Mouse (Mus musculus): ENCODE measurements around the gene Nxpe5.

The Nxpe5 gene

DNA sequence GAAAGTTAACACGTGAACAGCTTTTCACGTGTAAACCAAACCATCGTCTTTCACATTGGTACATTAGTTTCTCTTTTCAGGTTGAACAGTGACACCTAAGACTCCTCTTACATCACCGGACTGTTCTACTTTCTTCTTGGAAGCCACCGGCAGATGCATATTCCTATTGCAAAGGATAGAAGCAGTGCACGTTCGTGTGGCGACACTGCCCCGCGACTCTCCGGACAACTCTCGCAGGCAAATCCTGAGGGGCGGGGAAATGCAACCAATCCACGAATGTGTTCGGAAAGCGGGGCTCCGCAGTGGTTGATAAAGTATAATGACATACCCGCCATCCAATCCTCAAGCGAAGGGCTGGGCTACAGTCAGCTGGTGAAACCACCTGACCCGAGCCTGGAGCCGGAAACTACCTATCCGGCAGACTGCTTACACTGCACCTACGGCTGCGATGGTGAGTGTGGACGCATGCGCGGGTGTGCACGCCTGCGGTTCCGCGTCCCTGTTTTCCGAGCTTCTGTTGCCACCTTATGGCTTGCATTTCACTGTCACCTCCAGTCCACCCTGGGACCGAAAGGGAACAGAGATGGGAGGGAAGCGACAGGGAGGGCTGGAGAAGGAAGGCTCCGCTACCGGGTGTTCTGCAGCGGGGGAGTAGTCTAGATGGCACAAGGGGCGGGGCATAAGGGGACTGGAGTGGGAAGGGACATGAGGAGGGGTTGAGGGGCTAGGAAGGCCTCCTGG is 29.8 kb downstream of the Nxpe5 start, which contains the start of gene Lamtor4:
Lamtor4 (plus strand) TSS at position 130 of the 741 bp plus-strand sequence.
- peak; percentile 94 for DNase-seq

DNA sequence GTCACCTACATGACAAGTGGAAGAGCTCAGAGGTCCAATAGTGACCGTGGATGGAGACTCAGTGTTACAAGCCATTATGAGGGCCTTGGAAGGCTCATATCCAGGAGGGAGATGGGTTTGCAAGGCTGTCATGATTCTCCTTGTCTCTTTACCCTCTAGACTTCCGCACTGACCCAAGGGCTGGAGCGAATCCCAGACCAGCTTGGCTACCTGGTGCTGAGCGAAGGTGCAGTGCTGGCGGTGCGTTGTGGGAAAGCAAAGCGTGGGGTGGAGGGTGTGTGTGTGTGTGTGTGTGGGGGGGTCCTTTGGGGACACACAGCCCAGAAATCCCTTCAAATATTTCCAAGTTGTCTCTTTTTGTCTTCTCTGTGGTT is 30.4 kb downstream of the Nxpe5 start:
- no peak for DNase-seq

DNA sequence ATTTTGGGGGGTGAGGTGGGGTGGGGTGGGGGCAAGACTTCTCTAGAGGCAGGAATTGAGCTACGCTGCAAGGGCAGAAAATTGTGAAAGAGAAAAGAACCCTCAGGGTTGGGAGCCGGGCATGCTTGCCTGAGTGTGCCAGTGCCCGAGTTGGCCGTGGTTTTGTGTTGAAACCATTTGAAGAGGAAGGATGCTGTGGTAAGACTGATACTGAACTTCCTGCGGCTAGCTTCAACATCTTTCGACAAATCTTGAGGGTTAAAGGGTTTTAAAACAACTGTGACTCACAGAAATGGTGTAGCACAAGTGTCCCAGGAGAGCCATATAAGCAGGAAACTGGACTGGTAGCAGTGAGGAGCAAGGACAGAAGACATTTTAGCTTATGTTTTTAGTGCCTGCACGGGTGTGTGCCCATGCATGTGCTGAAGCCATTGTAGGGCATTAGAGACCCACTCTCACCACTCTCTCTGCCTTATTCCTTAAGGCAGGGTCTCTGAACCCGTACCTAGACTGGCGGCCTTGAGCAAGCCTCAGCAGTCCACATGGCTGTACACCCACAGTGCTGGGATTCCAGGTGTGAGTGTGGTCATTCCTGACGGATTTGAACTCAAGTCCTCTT is 31.4 kb downstream of the Nxpe5 start:
- DNase-seq = no peak

DNA sequence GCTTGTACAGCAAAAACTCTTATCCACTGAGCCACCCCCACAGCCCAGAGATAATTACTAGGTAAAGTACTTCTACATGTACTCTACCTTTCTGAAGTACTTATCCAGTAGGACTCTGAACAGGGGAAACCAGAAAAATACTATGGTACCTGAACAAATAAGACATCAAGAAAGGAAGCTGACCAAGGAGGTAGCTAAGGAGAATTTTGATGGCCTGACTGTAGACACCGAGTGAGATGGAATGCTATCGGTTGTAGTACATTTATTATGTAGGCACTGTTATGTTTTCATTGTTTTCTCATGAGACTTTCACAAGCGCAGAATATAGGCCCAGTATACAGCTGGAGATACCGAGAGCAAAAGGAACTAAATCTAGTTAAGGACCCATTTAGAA is 31.9 kb downstream of the Nxpe5 start:
- DNase-seq = no peak

DNA sequence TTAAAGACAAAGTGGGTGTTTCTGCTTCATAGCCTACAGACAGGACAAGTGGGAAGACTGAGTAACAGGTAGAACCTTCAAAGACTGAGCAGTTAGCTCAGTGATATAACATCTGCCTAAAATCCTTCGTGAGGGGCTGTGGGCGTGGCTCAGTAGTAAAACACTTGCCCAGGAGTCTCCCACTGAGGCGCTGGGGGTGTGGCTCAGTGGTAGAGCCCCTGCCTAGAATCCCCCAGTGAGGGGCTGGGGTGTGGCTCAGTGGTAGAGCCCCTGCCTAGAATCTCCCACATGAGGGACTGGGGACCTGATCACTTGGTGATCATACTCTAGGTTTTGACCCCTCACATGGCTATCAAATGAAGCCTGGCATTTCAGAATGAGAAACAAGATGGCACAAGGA is 32.4 kb downstream of the Nxpe5 start:
- no peak for DNase-seq

DNA sequence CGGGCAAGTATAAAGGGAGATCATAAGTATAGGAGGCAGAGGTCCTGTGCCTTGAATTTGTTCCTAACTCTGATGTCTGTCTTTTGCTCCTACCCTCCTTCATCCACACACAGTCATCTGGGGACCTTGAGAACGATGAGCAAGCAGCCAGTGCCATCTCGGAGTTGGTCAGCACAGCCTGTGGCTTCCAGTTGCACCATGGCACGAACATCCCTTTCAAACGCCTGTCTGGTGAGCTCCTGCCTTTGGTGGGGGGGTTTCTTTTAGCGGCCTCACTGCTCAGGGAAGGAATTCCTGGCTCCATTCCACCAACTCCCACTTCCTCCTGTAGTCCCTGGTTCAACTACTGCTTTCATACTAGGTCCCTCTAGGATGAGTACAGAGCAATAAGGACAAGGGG is 32.8 kb downstream of the Nxpe5 start:
- DNase-seq = no peak

DNA sequence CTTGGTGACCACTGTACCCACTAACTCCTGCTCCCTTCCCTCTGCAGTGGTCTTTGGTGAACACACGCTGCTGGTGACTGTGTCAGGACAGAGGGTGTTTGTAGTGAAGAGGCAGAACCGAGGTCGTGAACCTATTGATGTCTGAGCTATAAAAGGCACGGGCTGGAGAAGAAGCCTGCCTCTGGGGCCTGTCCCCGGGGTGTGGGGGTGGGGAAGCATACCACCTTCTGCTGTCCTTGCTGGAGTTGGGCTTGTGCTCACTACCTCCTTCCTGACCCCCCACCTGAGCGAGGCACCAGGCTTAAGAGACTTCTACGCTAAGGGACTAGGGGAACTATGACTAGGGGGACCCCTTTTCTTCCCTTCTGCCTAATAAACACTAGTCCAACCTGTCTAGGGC is 33.3 kb downstream of the Nxpe5 start:
- DNase-seq = no peak

DNA sequence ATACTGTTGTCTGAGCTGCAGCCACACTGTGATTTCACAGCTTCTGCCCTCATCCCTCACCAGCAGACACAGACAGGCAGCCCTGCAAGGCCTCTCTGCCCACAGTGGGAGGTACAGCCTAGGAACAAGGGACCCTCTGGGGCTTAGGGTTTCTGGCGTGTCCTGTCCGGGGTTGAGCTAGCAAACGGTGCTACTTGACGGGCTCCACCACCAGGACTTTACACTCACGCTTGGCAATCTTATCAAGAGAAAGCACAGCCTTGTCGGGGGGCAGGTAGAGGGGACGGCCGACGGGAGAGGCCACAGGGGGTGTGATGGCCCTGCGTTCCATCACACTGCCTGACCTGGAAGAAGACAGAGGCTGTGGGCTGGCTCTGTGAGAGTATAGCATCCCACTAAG is 34.4 kb downstream of the Nxpe5 start:
- peak; percentile 41 for DNase-seq

DNA sequence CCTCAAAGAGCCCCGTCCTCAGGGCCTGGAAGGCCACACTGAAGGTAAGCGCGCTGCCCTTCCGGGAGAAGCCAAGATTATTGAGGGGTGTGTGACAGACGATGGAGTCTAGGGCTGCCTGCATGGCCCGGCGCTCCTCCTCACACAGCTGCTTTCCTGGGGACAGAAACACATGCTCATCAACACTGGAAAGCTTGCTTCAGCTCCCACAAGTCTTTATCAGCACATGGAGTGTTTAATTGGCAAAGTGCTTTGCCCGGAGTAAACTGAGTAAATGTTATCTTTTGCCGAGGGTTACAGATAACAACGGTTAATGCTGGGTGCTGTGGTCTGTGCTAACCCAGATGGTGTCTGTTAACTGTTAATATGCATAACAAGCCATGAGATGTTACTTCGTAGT is 35.1 kb downstream of the Nxpe5 start:
- no peak for DNase-seq

DNA sequence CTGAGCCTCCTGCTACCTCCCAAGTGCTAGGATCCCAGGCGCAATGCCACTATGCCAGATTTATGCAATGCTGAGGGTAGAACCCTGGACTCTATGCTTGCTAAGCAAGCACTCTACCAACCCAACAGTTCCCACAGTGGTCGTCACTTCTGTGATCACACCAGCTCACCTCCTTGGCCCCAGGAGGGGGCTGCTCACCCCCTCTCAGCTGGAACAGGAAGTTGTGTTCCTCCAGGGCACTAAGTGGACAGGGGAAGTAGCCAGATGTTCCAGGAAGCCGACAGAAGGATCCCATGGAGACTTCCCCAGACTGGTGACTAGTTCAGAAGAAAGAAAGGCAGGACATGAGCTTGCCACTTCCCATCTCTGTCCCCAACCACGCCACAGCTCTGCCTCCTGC is 36.3 kb downstream of the Nxpe5 start:
- no peak for DNase-seq

DNA sequence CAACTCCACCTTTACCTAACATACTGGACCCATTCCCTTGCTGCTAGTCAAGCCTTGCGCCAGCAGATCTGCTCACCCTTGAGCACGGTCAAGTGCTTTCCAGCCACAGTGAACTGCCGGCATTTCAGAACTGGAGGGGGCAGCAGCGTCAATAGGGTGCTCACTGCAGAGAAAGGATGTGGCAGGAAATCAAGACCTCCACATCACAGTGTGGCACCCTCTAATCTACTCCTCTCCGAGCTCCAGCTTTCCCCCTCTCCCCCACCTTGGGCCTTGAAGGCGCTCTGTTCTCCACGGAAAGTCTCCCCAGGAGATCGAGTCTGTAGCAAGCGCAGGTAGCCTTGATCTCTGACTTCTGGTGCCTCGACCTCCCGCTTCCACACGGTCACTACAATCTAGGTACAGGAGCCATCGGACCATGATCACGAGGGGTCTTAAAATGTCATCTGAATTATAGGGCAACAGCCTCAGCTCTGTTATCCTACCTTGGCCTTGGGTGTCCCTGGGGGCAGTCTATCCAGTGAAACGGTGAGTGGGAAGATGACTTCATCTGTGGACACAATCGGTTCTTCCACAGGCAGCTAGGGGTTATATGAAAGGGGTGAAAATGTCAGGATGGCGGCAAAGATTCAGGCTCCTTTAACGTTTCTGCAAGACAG is 37.0 kb downstream of the Nxpe5 start:
- DNase-seq = no peak

DNA sequence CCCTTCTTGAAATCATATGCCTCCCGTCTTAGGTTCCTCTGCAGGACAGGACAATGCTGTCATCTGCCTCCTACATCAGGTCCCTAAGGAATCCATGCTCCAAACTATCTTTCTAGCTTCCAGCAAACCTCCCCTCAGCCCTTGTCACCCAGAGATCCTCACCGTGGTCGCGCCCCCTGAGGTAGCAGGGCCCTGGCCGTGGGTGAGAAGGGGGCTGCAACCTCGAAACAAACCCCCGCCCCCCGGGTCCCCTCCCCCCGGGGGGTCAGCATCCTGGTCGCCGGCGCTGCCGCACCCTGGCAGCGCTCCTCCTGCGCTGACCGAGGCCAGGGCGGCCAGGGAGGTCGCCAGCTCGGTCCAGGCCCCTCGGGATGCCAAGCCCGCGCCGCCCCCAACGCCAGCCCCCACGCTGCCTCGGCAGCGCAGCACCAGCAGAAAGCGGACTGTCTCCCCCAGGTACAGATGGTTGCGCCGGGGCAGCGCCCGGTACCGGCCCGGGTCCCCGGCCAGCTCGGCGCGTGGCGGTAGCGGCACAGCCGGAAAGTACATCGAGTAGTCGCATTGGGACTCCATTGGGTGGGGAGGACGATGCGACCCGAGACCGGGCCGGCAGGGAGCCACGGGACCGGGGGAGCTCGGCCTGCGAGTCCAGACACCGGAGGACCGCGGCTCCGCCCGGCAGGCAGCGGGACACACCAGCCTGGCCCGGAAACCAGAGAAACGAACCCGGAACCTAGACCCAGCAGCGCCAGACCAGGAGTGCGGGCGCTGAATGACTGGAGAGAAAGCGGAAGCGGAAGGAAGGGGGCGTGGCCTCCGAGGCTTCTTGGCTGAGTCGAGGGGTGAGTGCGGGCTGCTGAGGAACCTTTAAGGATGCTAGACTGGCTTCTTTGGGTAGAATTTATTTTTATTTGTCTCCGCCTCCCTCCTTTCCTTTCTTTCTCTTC is 37.8 kb downstream of the Nxpe5 start, which contains the start of gene BC037034:
BC037034 (minus strand) TSS at position 774 of the 947 bp plus-strand sequence.
- DNase-seq = peak; percentile 93

DNA sequence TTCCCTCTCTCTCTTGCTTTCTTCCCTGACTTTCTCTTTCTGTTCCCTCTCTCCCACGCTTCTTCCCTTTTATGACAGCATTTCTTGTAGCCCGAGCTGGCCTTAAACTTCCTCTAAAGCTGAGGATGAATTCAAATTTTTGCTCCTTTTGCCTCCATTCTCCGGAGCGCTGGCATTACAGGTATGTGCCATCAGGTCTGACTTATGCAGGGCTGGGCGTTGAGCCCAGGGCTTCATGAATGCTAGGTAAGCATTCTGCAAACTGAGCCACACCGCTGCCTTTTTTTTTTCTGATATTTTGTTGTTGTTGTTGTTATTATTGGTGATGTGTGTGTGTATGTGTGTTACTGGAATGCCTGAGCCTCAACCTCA is 38.5 kb downstream of the Nxpe5 start:
- no peak for DNase-seq

DNA sequence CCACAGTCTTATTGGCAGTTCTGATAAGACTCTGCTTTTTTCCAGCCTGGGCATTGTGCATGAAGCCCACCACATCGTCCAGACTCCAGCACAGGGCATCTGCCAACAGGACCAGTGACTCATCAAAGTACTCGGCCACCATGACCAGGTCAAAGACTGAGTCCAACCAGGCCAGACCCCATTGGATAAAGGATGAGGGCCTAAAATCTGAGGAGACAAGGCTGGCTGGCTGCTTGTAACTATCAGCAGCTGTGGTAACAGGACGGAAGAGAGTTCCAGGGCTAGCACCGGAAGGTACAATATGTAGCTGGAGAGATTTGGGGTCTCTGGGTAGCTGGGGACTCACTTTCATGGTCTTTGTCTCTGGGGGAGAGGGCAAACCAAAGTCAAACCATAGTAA is 40.0 kb downstream of the Nxpe5 start:
- DNase-seq = no peak

DNA sequence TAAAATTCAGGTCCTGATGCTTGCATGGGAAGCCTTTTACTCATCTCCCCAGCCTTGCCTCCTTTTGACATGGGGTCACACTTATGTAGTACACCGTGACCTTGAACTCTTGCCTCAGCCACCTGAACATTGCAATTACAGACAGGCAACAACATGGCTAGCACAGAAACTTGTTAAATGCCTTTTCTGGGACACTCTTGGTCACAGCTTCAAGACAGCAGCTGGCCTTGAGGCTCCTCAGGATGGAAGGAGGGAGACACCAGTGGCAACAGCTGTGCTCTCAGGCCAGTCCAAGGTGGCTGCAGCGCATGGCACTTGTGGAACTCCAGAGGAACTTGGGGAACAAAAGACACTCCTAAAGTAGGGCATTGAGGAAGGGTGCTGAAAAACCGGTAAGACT is 41.4 kb downstream of the Nxpe5 start:
- DNase-seq = no peak

DNA sequence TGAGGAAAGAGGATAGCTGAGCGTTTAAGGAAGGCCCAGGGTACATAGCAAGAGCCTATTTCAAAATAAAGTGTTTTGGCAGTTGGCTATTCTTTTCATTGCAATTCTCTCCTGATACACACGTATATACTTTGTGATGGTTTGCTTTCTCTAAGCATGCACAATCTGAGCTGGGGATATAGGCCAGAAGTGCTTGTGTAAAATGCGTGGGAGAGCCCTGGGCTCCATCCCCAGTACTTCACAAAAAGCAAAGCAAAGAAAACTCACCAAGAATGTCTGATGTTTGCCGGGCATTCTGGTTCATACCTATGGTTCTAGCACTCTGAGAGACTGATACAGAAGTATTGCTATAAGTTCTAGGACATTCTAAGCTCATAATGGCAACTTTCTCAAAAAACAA is 43.3 kb downstream of the Nxpe5 start:
- DNase-seq = no peak

DNA sequence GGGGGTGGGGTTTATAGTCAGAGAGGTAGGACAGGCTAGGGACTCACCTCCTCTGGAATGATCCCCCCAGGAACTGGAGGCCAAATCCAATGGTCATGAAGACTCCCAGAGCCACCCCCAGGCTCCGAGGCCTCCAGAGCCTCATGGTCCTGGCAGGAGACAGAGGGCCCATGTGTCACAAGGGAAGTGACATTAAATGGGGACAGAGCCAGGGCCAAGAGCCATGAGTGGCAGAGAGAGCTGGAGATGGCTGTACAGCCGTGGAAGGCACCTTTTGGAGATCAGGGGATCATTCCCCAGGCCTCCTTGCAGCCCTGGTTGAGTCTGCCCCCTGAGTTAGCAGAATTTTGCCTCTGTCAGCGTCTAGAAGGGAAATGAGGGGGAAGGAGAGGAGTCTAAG is 45.5 kb downstream of the Nxpe5 start:
- no peak for DNase-seq

DNA sequence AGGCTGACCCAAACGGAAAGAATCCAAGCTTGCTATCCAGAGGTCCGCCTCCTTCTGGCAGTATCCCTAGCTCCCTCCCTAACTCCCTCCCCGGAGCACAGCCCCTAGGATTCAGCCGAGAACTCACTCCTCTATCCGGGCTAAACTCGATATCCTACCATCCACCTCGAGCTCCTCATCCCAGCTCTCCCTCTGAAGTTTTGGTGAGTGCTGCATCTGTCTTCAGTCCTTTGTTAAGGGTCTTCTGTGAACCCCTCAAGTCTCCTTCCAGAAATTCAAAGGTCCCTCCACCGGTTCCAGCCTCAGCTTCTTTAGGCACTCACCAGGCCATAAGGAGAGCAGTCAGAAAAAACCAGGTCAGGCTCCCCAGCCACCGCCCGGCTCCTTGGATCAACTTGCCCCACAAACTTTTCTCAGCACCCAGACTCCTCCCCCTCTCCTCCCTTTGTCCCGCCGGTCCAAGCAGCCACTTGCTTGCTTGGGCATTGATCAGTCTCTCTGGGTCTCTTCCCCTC is 46.8 kb downstream of the Nxpe5 start, which contains the start of gene Gal3st4:
Gal3st4 (minus strand) TSS at position 432 of the 515 bp plus-strand sequence.
- no peak for DNase-seq

DNA sequence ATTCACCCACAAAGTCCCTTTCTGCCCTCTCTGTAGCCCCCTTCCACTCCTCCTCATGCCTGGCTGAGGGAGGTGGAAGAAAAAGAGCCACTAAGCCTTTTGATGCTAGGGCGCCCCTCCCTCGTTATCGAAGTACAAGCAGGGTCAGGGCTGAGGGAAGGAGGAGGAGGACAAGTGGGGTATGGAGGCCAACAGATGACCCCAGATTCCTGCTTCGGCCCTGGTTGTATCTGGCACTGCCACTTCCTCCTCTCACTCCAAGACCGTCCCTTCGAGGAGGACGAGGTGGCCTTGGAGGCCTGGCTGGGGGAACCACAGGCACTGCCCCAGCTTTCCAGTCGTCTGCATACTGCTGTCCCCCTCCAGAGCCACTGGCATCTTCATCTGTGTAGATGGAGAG is 48.5 kb downstream of the Nxpe5 start:
- no peak for DNase-seq

DNA sequence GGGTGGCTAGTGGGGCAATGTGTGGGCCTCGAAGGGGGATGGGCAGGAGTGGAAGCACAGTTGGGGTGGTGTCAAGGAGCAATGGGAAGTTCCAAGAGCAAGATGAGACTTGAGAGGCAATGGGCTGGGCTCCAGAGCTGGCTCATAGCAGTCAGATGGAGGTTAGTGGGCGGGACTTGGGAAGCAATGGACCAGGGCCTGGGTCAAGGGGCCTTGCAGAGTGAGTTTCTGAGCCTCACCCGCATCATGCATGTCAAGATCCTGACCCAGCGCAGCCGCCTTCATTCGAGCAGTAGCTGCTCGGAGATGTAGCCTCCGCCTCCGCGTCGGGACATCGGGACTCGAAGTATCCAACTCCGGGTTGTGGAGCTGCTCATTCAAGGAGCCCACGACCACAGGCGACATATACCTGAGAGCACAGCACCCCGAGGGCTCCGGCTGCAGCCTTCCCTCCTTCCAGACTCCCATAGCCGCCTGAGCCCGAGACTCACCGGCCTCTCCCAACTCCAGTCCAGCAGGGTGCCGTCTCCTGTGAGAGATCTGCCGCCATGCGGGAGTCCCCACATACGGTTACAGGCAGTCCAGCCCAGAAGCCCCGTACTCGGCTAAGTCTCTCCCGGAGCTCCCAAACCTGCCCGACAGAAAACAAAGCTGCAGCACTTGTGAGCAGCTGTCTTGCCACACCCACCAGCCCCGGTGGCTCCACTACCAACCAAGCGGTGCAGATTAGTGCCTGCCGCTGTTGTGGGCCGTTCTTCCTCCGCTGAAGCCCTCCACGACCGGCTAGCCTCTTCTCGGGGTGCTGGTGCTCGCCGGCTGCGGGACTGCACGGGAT is 49.7 kb downstream of the Nxpe5 start:
- DNase-seq = no peak

DNA sequence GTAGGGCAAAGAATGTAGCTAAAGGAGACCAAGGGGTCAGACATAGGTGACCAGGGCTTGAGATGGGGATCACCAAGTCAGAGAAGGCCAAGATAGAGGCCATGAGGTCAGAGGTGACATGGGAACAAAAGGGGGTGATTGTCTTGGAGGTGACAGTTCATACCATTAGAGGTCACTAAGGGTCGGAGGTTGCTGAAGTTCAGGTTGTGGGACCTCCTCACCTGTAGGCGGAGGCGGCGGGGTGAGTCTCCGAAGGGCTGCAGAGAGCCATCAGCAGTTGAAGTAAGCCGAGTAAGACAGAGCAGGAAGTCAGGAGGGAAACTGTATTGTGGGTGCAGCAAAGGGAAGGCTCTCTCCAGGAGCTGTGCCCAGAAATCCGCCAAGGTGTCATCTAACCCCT is 52.3 kb downstream of the Nxpe5 start:
- no peak for DNase-seq
